Mouse (Mus musculus) C2C12 (cell line): ENCODE measurements around the gene Rbm20. TPM values are rescaled to one million over a fixed set of nuclear protein-coding genes. Genes with fewer than 3 reads are reported as not detected.

Source experiments
- H3K27me3 ChIP-seq: one replicate; pipeline ENCODE4 v1.6.1; 2011; ENCODE audit not compliant: control insufficient read depth, insufficient read depth, insufficient read length
- H3K36me3 ChIP-seq: one replicate; pipeline ENCODE4 v1.6.1; 2011; ENCODE audit not compliant: control insufficient read depth, insufficient read depth
- H3K4me3 ChIP-seq: one replicate; pipeline ENCODE4 v1.5.1; 2011; ENCODE audit warnings: mild to moderate bottlenecking, control low read depth; ENCODE audit not compliant: poor library complexity, insufficient read depth, severe bottlenecking
- H3K79me2 ChIP-seq: one replicate; pipeline ENCODE4 v1.6.1; 2011; ENCODE audit not compliant: control insufficient read depth, insufficient read depth
- H3K79me3 ChIP-seq: one replicate; pipeline ENCODE4 v1.6.1; 2011; ENCODE audit warnings: low read depth, control low read depth
- H3ac ChIP-seq: one replicate; pipeline ENCODE3; 2011; ENCODE audit warnings: low read depth; ENCODE audit not compliant: control insufficient read depth, insufficient read length
- CEBPB ChIP-seq: IDR thresholded peaks from one replicate; pipeline ENCODE4 v1.6.1; 2011; ENCODE audit warnings: low read depth, mild to moderate bottlenecking, control low read depth, moderate library complexity
- CTCF ChIP-seq: IDR thresholded peaks from one replicate; pipeline ENCODE4 v1.5.1; 2011; ENCODE audit not compliant: control insufficient read depth, insufficient read depth, insufficient read length
- FOSL1 ChIP-seq: IDR thresholded peaks from one replicate; pipeline ENCODE4 v1.8.0; 2011; ENCODE audit warnings: mild to moderate bottlenecking, low read length; ENCODE audit not compliant: poor library complexity, insufficient read depth, severe bottlenecking
- MAX ChIP-seq: IDR thresholded peaks from one replicate; pipeline ENCODE4 v1.6.1; 2011; ENCODE audit warnings: mild to moderate bottlenecking, control low read depth
- MYOD1 ChIP-seq: IDR thresholded peaks from one replicate; pipeline ENCODE4 v1.6.1; 2011; ENCODE audit warnings: low read depth; ENCODE audit not compliant: control insufficient read depth, insufficient read length
- MYOG ChIP-seq: IDR thresholded peaks from one replicate; pipeline ENCODE4 v1.6.1; 2011; ENCODE audit not compliant: control insufficient read depth, insufficient read length; ENCODE audit errors: extremely low read depth
- USF1 ChIP-seq: IDR thresholded peaks from one replicate; pipeline ENCODE4 v1.6.1; 2011; ENCODE audit warnings: low read depth, mild to moderate bottlenecking, control low read depth, moderate library complexity
- polyA plus RNA-seq: library from polyadenylated mRNA; unstranded; fragments of >200 nt; fragmentation: generic; extraction: Trizol; gene quantifications from one replicate; pipeline ENCODE4 v1.2.1, GENCODE M21; 2012; ENCODE audit warnings: missing spikeins

Rbm20 gene
- polyA plus RNA-seq, 1 experiment: 23.1 TPM

DNA sequence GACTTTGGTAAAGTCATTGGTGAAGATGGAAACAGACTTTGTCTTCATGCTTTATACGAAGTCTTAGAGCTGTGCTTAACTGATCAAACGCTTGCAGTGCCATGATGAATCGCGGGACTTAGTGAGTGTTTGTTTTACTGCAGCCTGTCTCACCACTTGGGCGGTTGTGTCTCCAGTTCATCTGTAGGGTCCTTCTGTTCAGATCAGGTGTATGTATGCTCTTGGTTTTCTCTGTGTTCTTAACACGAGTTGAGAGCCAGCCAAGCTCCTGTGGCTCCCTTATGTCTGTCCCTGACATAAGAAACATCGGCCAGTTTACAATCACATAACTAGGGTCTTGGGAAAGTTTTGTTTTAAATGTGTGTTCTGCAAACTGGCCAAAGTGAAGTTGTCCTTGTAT, 2.9 kb downstream of the Rbm20 start:
- Histone ChIP-seq H3ac (no peak overlapping the region), H3K4me3 (no peak overlapping the region), H3K36me3 (no peaks in the 10 kb centered on the region), H3K79me3 (no peaks in the 10 kb centered on the region), H3K27me3 (no peaks in the 10 kb centered on the region), H3K79me2 (no peaks in the 10 kb centered on the region)
- TF ChIP-seq CTCF: no peak
- no peak for TF ChIP-seq MYOD1
- no peak for TF ChIP-seq USF1
- TF ChIP-seq MAX: no peak
- no peak for TF ChIP-seq MYOG
- TF ChIP-seq CEBPB: no peak
- TF ChIP-seq FOSL1: no peak

DNA sequence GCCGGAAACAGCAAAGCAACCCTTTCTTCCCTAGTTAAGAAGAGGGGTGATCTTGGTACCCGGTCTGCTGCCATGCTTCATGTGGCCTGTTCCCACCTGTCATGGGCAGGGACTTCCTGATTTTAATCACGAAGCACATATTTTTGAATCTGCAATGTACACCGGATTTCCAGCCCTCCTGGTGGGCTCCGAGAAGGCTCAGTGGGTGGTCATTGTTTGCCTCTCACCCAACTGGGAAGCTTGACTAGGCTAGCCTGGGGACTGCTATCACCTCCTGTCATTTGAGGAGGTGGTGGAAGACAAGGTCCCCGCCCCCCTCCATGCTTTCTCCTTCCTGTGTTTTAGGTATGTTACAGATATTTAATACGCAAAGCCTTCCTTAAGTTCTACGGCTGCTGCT, 5.3 kb downstream of the Rbm20 start:
- Histone ChIP-seq H3K79me2 (no peaks in the 10 kb centered on the region), H3K79me3 (no peaks in the 10 kb centered on the region), H3K27me3 (no peaks in the 10 kb centered on the region), H3K36me3 (no peaks in the 10 kb centered on the region), H3K4me3 (no peak overlapping the region), H3ac (no peak overlapping the region)
- no peak for TF ChIP-seq CEBPB
- no peak for TF ChIP-seq MYOD1
- TF ChIP-seq MAX: no peak
- no peak for TF ChIP-seq USF1
- no peak for TF ChIP-seq FOSL1
- no peak for TF ChIP-seq CTCF
- no peak for TF ChIP-seq MYOG

DNA sequence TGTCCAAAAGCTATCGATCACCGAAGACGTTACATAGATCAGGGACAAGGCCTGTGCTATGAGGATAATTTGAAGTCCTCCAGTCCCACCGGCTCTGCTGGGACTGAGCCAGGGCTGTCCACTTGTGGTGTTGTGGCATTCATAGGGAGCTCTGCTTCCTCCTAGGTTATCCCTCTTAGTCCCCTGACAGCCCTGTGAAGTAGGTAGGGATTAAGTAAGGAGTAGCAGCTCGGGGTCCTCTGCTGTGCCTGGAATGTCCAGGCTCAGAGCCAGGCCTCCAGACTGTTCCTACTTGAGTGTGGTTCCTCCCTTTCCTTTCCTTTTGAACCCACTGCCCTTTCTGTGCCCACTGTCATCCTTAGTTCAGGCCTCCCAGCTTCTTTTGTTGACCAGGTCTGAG, 10.5 kb downstream of the Rbm20 start:
- no peaks in the 10 kb centered on the region for H3K27me3 ChIP-seq

GRCm38 (mm10) chr19:53690816-53691215, 13.7 kb downstream of the Rbm20 start:
- Histone ChIP-seq H3ac (no peak overlapping the region), H3K79me2 (no peaks in the 10 kb centered on the region), H3K27me3 (no peaks in the 10 kb centered on the region), H3K36me3 (no peaks in the 10 kb centered on the region), H3K79me3 (no peaks in the 10 kb centered on the region), H3K4me3 (no peak overlapping the region)
- no peak for TF ChIP-seq MYOD1
- no peak for TF ChIP-seq MYOG
- TF ChIP-seq MAX: no peak
- no peak for TF ChIP-seq USF1
- TF ChIP-seq CTCF: no peak
- TF ChIP-seq CEBPB: no peak
- TF ChIP-seq FOSL1: no peak

More for the DNA sequence above, 10.5 kb downstream of the Rbm20 start:
- H3K36me3 ChIP-seq: no peaks in the 10 kb centered on the region
- H3K4me3 ChIP-seq: no peak overlapping the region
- no peaks in the 10 kb centered on the region for H3K79me2 ChIP-seq
- H3ac ChIP-seq: no peak overlapping the region
- TF ChIP-seq FOSL1: no peak
- TF ChIP-seq USF1: no peak
- TF ChIP-seq MYOG: no peak
- no peak for TF ChIP-seq CEBPB
- no peak for TF ChIP-seq CTCF
- no peak for TF ChIP-seq MAX
- TF ChIP-seq MYOD1: no peak
- H3K79me3 ChIP-seq: no peaks in the 10 kb centered on the region

DNA sequence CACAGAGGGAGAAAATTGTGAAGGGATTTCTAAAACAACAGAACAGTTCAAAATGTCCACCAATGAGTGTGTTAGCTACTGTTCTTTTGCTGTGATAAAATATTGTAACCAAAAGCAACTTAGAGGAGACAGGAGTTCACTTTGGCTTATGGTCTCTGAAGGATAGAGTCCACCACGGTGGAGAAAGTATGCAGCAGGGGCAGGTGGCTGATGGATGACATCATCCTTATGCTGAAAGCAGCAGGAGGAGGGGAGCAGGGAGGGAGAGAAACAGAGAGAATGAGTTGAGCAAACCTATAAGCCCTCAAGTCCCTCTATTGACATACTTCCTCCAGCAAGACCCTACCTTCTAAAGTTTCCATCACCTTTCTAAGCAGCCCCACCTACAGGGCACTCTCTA, 16.9 kb downstream of the Rbm20 start:
- Histone ChIP-seq H3K79me3 (no peaks in the 10 kb centered on the region), H3K36me3 (no peaks in the 10 kb centered on the region), H3ac (no peak overlapping the region), H3K79me2 (no peaks in the 10 kb centered on the region), H3K27me3 (no peaks in the 10 kb centered on the region), H3K4me3 (no peak overlapping the region)
- TF ChIP-seq MYOG: no peak
- no peak for TF ChIP-seq FOSL1
- TF ChIP-seq CEBPB: no peak
- TF ChIP-seq MAX: no peak
- no peak for TF ChIP-seq USF1
- no peak for TF ChIP-seq MYOD1
- no peak for TF ChIP-seq CTCF

DNA sequence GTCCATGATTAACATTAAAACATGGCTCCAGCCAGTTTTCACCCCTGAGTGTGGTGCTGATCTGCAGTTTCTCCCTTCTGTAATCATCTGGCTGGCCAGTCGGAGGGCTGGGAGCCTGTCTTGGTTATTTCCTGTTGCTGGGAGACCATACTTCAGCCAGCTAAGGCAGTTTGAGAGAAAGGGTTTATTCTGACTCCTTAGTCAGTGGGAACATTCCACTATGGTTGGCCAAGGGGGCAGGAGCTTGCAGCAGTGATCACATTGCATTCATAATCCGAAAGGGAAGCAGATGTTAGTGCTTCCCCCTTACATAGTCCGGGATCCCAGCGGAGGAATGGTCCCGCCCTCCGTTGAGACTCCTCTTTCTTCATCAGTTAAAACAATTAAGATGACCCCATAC, 19.0 kb downstream of the Rbm20 start:
- H3K79me2 ChIP-seq: no peaks in the 10 kb centered on the region
- TF ChIP-seq CEBPB (no peak), FOSL1 (no peak), MYOD1 (no peak), MYOG (no peak), CTCF (no peak), USF1 (no peak), MAX (no peak)
- H3K27me3 ChIP-seq: no peaks in the 10 kb centered on the region
- H3K4me3 ChIP-seq: no peak overlapping the region
- no peaks in the 10 kb centered on the region for H3K36me3 ChIP-seq
- no peak overlapping the region for H3ac ChIP-seq
- H3K79me3 ChIP-seq: no peaks in the 10 kb centered on the region
